Mouse (Mus musculus): Measurements from ENCODE around the gene Ubox5. TPM values are rescaled to one million over a fixed set of nuclear protein-coding genes. Genes with fewer than 3 reads are reported as not detected.
"Not testable (repeated sequence)": the region's sequence is repeated elsewhere in the genome, so short reads cannot be mapped to it uniquely, and the experiment has no call there.

Gene Ubox5
- polyA plus RNA-seq, 1 experiment from 2014 or later = 4.5 TPM

GRCm38 (mm10) chr2:130577021-130577420 is 52.8 kb downstream of the Ubox5 start:
- H3K9me3 ChIP-seq (ENCODE audit: control insufficient read depth) = no peaks in the 10 kb centered on the region
- WGBS = 7% methylated on average over 9 of the region's 9 CpGs
- no peaks in the 10 kb centered on the region for H3K36me3 ChIP-seq (ENCODE audit: control insufficient read depth, insufficient read depth)
- H3K4me2 ChIP-seq (replicated peaks; ENCODE audit: low read depth) = peak overlapping the region; percentile 60
- H3K9ac ChIP-seq (ENCODE audit: low read depth, low read length) = peak overlapping the region; percentile 18; the same call in 1 of the 2 replicates
- H3K27me3 ChIP-seq (replicated peaks; ENCODE audit: control insufficient read depth, insufficient read depth, low read length) = peaks cover 65% of the 10 kb centered on the region
- ATAC-seq = no peak
- H3K27ac ChIP-seq (ENCODE audit: low read depth, low read length) = no peak overlapping the region
- no peaks in the 10 kb centered on the region; the same call in 1 of the 2 replicates for H3K4me1 ChIP-seq (replicated peaks; ENCODE audit: control insufficient read depth, insufficient read depth, low read length)
- H3K4me3 ChIP-seq (ENCODE audit: low read depth, low read length) = peak overlapping the region; percentile 32
- TF ChIP-seq CTCF (IDR thresholded peaks at IDR 0.05; ENCODE audit: low read depth) = no peak

- H3K27me3 ChIP-seq (replicated peaks; ENCODE audit: control insufficient read depth, insufficient read depth, low read length) = peaks cover 61% of the 10 kb centered on the region
- ATAC-seq; H3K36me3 ChIP-seq (ENCODE audit: control insufficient read depth, insufficient read depth); H3K4me1 ChIP-seq (replicated peaks; ENCODE audit: control insufficient read depth, insufficient read depth, low read length); H3K27ac ChIP-seq (ENCODE audit: low read depth, low read length); H3K9me3 ChIP-seq (ENCODE audit: control insufficient read depth): not testable (repeated sequence)
- peak overlapping the region; percentile 60 for H3K4me2 ChIP-seq (replicated peaks; ENCODE audit: low read depth)
- 5% methylated on average over 29 of the region's 32 CpGs for WGBS
- H3K4me3 ChIP-seq (ENCODE audit: low read depth, low read length) = peak overlapping the region; percentile 32
- peak overlapping the region; percentile 22; the same call in 1 of the 2 replicates for H3K9ac ChIP-seq (ENCODE audit: low read depth, low read length)
These were observed 53.3 kb downstream of the Ubox5 start for GRCm38 (mm10) chr2:130576564-130576963.

GRCm38 (mm10) chr2:130575873-130576272 is 54.0 kb downstream of the Ubox5 start, which contains the start of gene Oxt:
Gene Oxt (plus strand): TSS chr2:130576173.
- 62% methylated on average over 9 of the region's 9 CpGs for WGBS
- Histone ChIP-seq H3K36me3 (ENCODE audit: control insufficient read depth, insufficient read depth) (no peaks in the 10 kb centered on the region), H3K27ac (ENCODE audit: low read depth, low read length) (no peak within 1 kb of the TSS), H3K9ac (ENCODE audit: low read depth, low read length) (peak within 1 kb of the TSS; percentile 22; the same call in 1 of the 2 replicates), H3K27me3 (replicated peaks; ENCODE audit: control insufficient read depth, insufficient read depth, low read length) (peaks cover 54% of the 10 kb centered on the region), H3K4me3 (ENCODE audit: low read depth, low read length) (peak within 1 kb of the TSS; percentile 32), H3K4me2 (replicated peaks; ENCODE audit: low read depth) (peak within 1 kb of the TSS; percentile 60), H3K4me1 (replicated peaks; ENCODE audit: control insufficient read depth, insufficient read depth, low read length) (no peaks in the 10 kb centered on the region; the same call in 1 of the 2 replicates), H3K9me3 (ENCODE audit: control insufficient read depth) (no peaks in the 10 kb centered on the region)
- no peak for TF ChIP-seq CTCF (IDR thresholded peaks at IDR 0.05; ENCODE audit: low read depth)
- ATAC-seq = no peak

- 82% methylated on average over 5 of the region's 5 CpGs for WGBS
- no peak overlapping the region for H3K9ac ChIP-seq (ENCODE audit: low read depth, low read length)
- TF ChIP-seq CTCF (IDR thresholded peaks at IDR 0.05; ENCODE audit: low read depth) = peak; percentile 29; the same call in 1 of the 2 replicates
- no peak for ATAC-seq
- H3K27me3 ChIP-seq (replicated peaks; ENCODE audit: control insufficient read depth, insufficient read depth, low read length) = peaks cover 44% of the 10 kb centered on the region
- no peak overlapping the region for H3K27ac ChIP-seq (ENCODE audit: low read depth, low read length)
- no peak overlapping the region for H3K4me2 ChIP-seq (replicated peaks; ENCODE audit: low read depth)
- H3K9me3 ChIP-seq (ENCODE audit: control insufficient read depth) = no peaks in the 10 kb centered on the region
- no peak overlapping the region for H3K4me3 ChIP-seq (ENCODE audit: low read depth, low read length)
- no peaks in the 10 kb centered on the region for H3K4me1 ChIP-seq (replicated peaks; ENCODE audit: control insufficient read depth, insufficient read depth, low read length)
- H3K36me3 ChIP-seq (ENCODE audit: control insufficient read depth, insufficient read depth) = no peaks in the 10 kb centered on the region
These were observed 54.9 kb downstream of the Ubox5 start for GRCm38 (mm10) chr2:130574960-130575359.

- Histone ChIP-seq H3K9me3 (ENCODE audit: control insufficient read depth) (no peaks in the 10 kb centered on the region), H3K4me1 (replicated peaks; ENCODE audit: control insufficient read depth, insufficient read depth, low read length) (no peaks in the 10 kb centered on the region), H3K27ac (ENCODE audit: low read depth, low read length) (no peak overlapping the region), H3K9ac (ENCODE audit: low read depth, low read length) (no peak overlapping the region), H3K27me3 (replicated peaks; ENCODE audit: control insufficient read depth, insufficient read depth, low read length) (no peaks in the 10 kb centered on the region), H3K4me3 (ENCODE audit: low read depth, low read length) (no peak overlapping the region), H3K4me2 (replicated peaks; ENCODE audit: low read depth) (no peak overlapping the region), H3K36me3 (ENCODE audit: control insufficient read depth, insufficient read depth) (peaks cover 9% of the 10 kb centered on the region)
- ATAC-seq = no peak
- TF ChIP-seq CTCF (IDR thresholded peaks at IDR 0.05; ENCODE audit: low read depth) = no peak
These were observed 59.9 kb downstream of the Ubox5 start for GRCm38 (mm10) chr2:130569926-130570325.

- Histone ChIP-seq H3K9ac (ENCODE audit: low read depth, low read length) (no peak overlapping the region), H3K27me3 (replicated peaks; ENCODE audit: control insufficient read depth, insufficient read depth, low read length) (no peaks in the 10 kb centered on the region)
- WGBS = 67% methylated on average over 4 of the region's 4 CpGs
These were observed 60.9 kb downstream of the Ubox5 start for GRCm38 (mm10) chr2:130568921-130569320.

GRCm38 (mm10) chr2:130564983-130565382 is 64.9 kb downstream of the Ubox5 start:
- Histone ChIP-seq H3K9me3 (ENCODE audit: control insufficient read depth) (no peaks in the 10 kb centered on the region), H3K27me3 (replicated peaks; ENCODE audit: control insufficient read depth, insufficient read depth, low read length) (no peaks in the 10 kb centered on the region), H3K4me1 (replicated peaks; ENCODE audit: control insufficient read depth, insufficient read depth, low read length) (0 out of 2 replicates have a peak, but pooled peaks cover 5% of the 10 kb centered on the region), H3K4me3 (ENCODE audit: low read depth, low read length) (no peak overlapping the region), H3K27ac (ENCODE audit: low read depth, low read length) (no peak overlapping the region), H3K9ac (ENCODE audit: low read depth, low read length) (no peak overlapping the region), H3K36me3 (ENCODE audit: control insufficient read depth, insufficient read depth) (peaks cover 9% of the 10 kb centered on the region), H3K4me2 (replicated peaks; ENCODE audit: low read depth) (peak overlapping the region; percentile 92; the same call in 1 of the 2 replicates)
- TF ChIP-seq CTCF (IDR thresholded peaks at IDR 0.05; ENCODE audit: low read depth) = no peak
- ATAC-seq = no peak
- 77% methylated on average over 8 of the region's 8 CpGs for WGBS

More at GRCm38 (mm10) chr2:130568921-130569320, 60.9 kb downstream of the Ubox5 start:
- Histone ChIP-seq H3K4me2 (replicated peaks; ENCODE audit: low read depth) (no peak overlapping the region), H3K4me3 (ENCODE audit: low read depth, low read length) (no peak overlapping the region), H3K9me3 (ENCODE audit: control insufficient read depth) (no peaks in the 10 kb centered on the region), H3K4me1 (replicated peaks; ENCODE audit: control insufficient read depth, insufficient read depth, low read length) (no peaks in the 10 kb centered on the region), H3K27ac (ENCODE audit: low read depth, low read length) (no peak overlapping the region), H3K36me3 (ENCODE audit: control insufficient read depth, insufficient read depth) (peaks cover 9% of the 10 kb centered on the region)
- no peak for TF ChIP-seq CTCF (IDR thresholded peaks at IDR 0.05; ENCODE audit: low read depth)
- ATAC-seq = no peak

Measured in intestine, postnatal 0 days (tissue).